Mouse (Mus musculus) intestine, postnatal 0 days (tissue): Measurements from ENCODE around the gene Copg2. TPM values are rescaled to one million over a fixed set of nuclear protein-coding genes. Genes with fewer than 3 reads are reported as not detected.

Source experiments
- ATAC-seq: fragments of 200-750 bp; cut with Nextera tagmentation; 2 replicates; pipeline ENCODE4 v1.8.0; 2017; ENCODE audit warnings: mild to moderate bottlenecking, moderate TSS enrichment, moderate library complexity
- H3K27ac ChIP-seq: fragments of 300-500 bp; sonication (generic); 2 replicates; pipeline ENCODE4 v1.5.1; 2014; ENCODE audit warnings: mild to moderate bottlenecking, low read depth, low read length, moderate library complexity
- H3K27me3 ChIP-seq: fragments of 300-500 bp; sonication (generic); replicated peaks from 2 replicates; pipeline ENCODE4 v1.6.1; 2014; ENCODE audit warnings: low read length, mixed read lengths; ENCODE audit not compliant: control insufficient read depth, insufficient read depth
- H3K36me3 ChIP-seq: fragments of 300-500 bp; sonication (generic); 2 replicates; pipeline ENCODE4 v1.6.1; 2014; ENCODE audit warnings: mild to moderate bottlenecking, moderate library complexity; ENCODE audit not compliant: control insufficient read depth, insufficient read depth
- H3K4me1 ChIP-seq: fragments of 300-500 bp; sonication (generic); replicated peaks from 2 replicates; pipeline ENCODE4 v1.6.1; 2014; ENCODE audit warnings: antibody characterized with exemption, low read length, mixed read lengths; ENCODE audit not compliant: control insufficient read depth, insufficient read depth
- H3K4me2 ChIP-seq: fragments of 300-500 bp; sonication (generic); replicated peaks from 2 replicates; pipeline ENCODE4 v1.6.1; 2014; ENCODE audit warnings: low read depth, mild to moderate bottlenecking, moderate library complexity
- H3K4me3 ChIP-seq: fragments of 300-500 bp; sonication (generic); 2 replicates; pipeline ENCODE4 v1.5.1; 2014; ENCODE audit warnings: low read depth, low read length
- H3K9ac ChIP-seq: fragments of 300-500 bp; sonication (generic); 2 replicates; pipeline ENCODE4 v1.6.1; 2014; ENCODE audit warnings: mild to moderate bottlenecking, low read depth, low read length
- H3K9me3 ChIP-seq: fragments of 300-500 bp; sonication (generic); 2 replicates; pipeline ENCODE4 v1.6.1; 2016; ENCODE audit warnings: mixed run types; ENCODE audit not compliant: control insufficient read depth
- CTCF ChIP-seq: sonication (generic); IDR thresholded peaks from 2 replicates; pipeline ENCODE4 v1.5.1; 2016; ENCODE audit warnings: low read depth, mild to moderate bottlenecking, control low read depth, antibody characterized with exemption, moderate library complexity
- WGBS: fragments of 180-500 bp; shearing (Covaris S2); extraction: QIAGEN DNeasy Blood & Tissue Kit; methylation state at CpG from one replicate; pipeline ENCODE4 v1.1.7; 2014; 5-methylcytosine and 5-hydroxymethylcytosine counted together
- polyA plus RNA-seq: library from polyadenylated mRNA; unstranded; fragments of >200 nt; fragmentation: Nextera tagmentation; extraction: Ambion mirVana; gene quantifications from 2 replicates; pipeline ENCODE4 v1.2.1, GENCODE M21; 2015

The Copg2 gene
- polyA plus RNA-seq, 1 experiment from 2014 or later: 9.8 TPM

- Histone ChIP-seq H3K9me3 (peaks cover 5% of the 10 kb centered on the region; the same call in 1 of the 2 replicates), H3K27ac (no peak overlapping the region), H3K27me3 (no peaks in the 10 kb centered on the region; the same call in 1 of the 2 replicates), H3K9ac (no peak overlapping the region), H3K4me2 (no peak overlapping the region), H3K36me3 (no peaks in the 10 kb centered on the region), H3K4me1 (0 out of 2 replicates have a peak, but pooled peaks cover 3% of the 10 kb centered on the region), H3K4me3 (no peak overlapping the region)
- peak; percentile 17; the same call in 1 of the 2 replicates for TF ChIP-seq CTCF
- WGBS: 52% methylated on average over 18 of the region's 18 CpGs
- no peak for ATAC-seq
These were observed 163.9 kb downstream of the Copg2 start for GRCm38 (mm10) chr6:30732571-30733130.

DNA sequence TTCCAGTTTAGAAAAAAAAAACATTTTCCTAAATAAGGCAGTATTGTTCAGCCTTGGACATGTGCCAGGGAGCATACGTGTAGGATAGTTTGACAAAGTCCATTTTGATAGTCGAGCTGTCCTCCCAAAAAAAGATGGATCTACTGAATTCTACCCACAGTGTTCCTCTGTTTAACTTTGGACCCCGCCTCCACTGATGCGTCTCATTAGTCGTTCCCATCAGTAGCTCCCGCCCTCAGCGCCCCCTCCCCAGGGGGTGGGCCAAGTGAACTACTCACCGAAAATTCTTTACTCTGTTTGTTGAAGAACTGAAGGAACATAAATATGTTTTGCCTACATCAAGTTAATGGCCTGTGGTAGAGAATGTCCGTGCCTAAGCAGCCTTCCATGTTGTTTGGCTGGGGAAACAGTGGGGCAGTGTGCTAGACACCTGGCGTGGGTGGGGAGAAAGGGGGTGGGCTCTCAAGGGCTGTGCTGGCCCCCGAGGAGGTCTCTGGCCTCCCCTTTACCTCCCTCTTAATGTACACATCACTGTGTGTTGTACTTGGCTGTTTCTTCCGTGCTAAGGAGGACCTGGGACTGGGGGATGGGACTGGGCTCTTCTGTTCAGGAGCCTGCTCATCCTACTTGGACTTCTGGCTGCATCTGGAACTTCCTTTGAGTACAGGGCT is 166.2 kb downstream of the Copg2 start:
- Histone ChIP-seq H3K4me3 (no peak overlapping the region), H3K4me1 (0 out of 2 replicates have a peak, but pooled peaks cover 3% of the 10 kb centered on the region), H3K36me3 (no peaks in the 10 kb centered on the region), H3K27ac (no peak overlapping the region), H3K4me2 (no peak overlapping the region), H3K9me3 (no peaks in the 10 kb centered on the region), H3K9ac (no peak overlapping the region), H3K27me3 (no peaks in the 10 kb centered on the region; the same call in 1 of the 2 replicates)
- TF ChIP-seq CTCF: no peak
- 51% methylated on average over 12 of the region's 12 CpGs for WGBS
- ATAC-seq: no peak

- Histone ChIP-seq H3K27me3 (no peaks in the 10 kb centered on the region), H3K4me3 (no peak within 1 kb of the TSS), H3K9me3 (no peaks in the 10 kb centered on the region), H3K4me2 (no peak within 1 kb of the TSS), H3K27ac (no peak within 1 kb of the TSS), H3K36me3 (no peaks in the 10 kb centered on the region), H3K9ac (no peak within 1 kb of the TSS), H3K4me1 (no peaks in the 10 kb centered on the region)
- 68% methylated on average over 7 of the region's 7 CpGs for WGBS
- ATAC-seq: no peak
- TF ChIP-seq CTCF: no peak
These were observed 173.3 kb downstream of the Copg2 start, which contains the start of gene Mest for GRCm38 (mm10) chr6:30723331-30723730. Gene Mest (plus strand): TSS chr6:30723547.

DNA sequence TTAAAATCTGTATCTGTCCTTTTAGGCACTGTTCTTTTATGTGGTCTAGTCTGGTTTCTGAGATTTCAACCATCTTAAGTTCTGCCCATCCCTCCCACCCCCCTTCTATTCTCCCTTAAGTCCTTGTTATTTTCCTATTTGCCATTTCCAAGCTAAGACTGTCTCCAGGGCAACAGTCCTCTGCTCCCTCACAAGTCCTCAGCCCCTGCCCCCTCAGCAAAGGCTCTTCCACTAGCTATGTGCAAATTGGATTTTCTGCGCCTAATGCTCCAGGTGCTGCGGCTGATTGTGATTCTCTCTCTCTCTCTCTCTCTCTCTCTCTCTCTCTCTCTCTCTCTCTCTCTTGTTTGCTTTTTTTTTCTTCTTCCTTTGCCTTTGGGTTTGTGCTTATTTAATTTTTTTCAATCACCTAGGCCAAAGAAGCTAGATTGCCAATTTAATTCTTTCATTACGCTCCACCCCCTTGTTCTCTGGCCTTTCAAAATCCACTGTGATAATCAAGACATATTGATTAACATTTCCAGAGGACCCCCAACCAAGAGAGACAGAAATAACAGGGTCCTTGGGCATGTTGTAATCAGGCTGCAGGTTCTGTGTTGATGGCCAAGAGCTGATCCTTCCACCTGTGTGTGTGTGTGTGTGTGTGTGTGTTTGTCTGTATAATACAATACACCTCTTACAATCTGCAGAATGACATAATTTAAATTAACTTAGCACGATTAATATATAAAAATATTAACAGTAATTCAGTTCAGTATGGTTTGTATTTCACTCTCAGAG is 174.0 kb downstream of the Copg2 start:
- H3K4me1 ChIP-seq: no peaks in the 10 kb centered on the region
- no peak overlapping the region for H3K27ac ChIP-seq
- TF ChIP-seq CTCF: no peak
- no peak for ATAC-seq
- WGBS: 81% methylated on average over 4 of the region's 4 CpGs
- no peaks in the 10 kb centered on the region for H3K27me3 ChIP-seq
- H3K4me2 ChIP-seq: no peak overlapping the region
- H3K36me3 ChIP-seq: no peaks in the 10 kb centered on the region
- H3K9ac ChIP-seq: no peak overlapping the region
- no peak overlapping the region for H3K4me3 ChIP-seq
- no peaks in the 10 kb centered on the region for H3K9me3 ChIP-seq

- Histone ChIP-seq H3K27me3 (no peaks in the 10 kb centered on the region), H3K4me1 (no peaks in the 10 kb centered on the region), H3K4me2 (no peak overlapping the region), H3K9me3 (no peaks in the 10 kb centered on the region), H3K9ac (no peak overlapping the region), H3K27ac (no peak overlapping the region), H3K4me3 (no peak overlapping the region), H3K36me3 (no peaks in the 10 kb centered on the region)
- 78% methylated on average over 7 of the region's 7 CpGs for WGBS
- ATAC-seq: no peak
- no peak for TF ChIP-seq CTCF
These were observed 179.8 kb downstream of the Copg2 start for GRCm38 (mm10) chr6:30716796-30717195.

- H3K9ac ChIP-seq: no peak overlapping the region
- no peak overlapping the region for H3K4me2 ChIP-seq
- 65% methylated on average over 5 of the region's 5 CpGs for WGBS
- no peak overlapping the region for H3K4me3 ChIP-seq
- H3K4me1 ChIP-seq: no peaks in the 10 kb centered on the region
- no peak for ATAC-seq
- TF ChIP-seq CTCF: no peak
- H3K27ac ChIP-seq: no peak overlapping the region
- no peaks in the 10 kb centered on the region for H3K9me3 ChIP-seq
- H3K36me3 ChIP-seq: no peaks in the 10 kb centered on the region
- H3K27me3 ChIP-seq: no peaks in the 10 kb centered on the region
These were observed 181.6 kb downstream of the Copg2 start for GRCm38 (mm10) chr6:30714891-30715471.
